Mouse (Mus musculus): ENCODE results near the gene Ncapg2. TPM values are rescaled to one million over a fixed set of nuclear protein-coding genes. Genes with fewer than 3 reads are reported as not detected.

The Ncapg2 gene
- polyA plus RNA-seq, 1 experiment from 2014 or later: 37.2 TPM

DNA sequence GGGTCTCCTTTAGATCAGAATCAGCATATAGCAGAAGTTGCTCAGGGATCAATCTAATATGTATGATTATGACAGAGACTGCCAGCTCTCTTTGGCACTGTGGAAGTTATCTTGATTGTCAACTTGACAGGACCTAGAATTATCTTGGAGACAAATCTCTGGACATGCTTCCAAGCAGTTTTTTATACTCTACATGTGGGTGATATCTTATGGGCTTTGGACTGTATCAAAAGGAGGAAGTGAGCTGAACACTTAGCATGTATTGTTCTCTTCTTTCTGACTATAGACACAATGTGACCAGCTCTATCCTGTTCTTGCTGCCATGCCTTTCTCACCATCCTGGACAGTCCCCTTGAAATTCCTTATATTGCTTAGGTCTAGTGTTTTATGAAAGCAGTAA lies 68.6 kb downstream of the Ncapg2 start:
- no peak overlapping the region for H3K4me3 ChIP-seq (ENCODE audit: low read length)

DNA sequence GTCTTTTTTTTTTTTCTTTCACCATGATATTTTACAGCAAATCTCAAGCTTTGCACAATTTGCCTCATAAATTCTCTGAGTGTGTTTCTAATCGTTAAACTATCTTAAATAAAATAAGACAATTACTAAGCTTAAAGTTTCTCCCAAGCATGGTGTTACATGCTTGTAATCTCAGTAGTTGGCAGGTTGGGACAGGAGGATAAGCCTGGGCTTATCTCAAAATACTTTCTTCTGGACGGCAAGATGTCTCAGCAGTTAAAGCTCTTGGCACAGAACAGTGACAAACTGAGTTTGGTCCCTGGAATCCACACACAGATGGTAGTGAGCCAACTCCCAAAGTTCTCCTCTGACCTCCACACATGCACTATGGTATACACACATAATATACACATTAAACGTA lies 69.5 kb downstream of the Ncapg2 start:
- H3K4me2 ChIP-seq (replicated peaks; ENCODE audit: low read depth, low read length): no peak overlapping the region
- H3K4me1 ChIP-seq (ENCODE audit: insufficient read depth, low read length): no peaks in the 10 kb centered on the region
- H3K27me3 ChIP-seq (ENCODE audit: insufficient read depth, low read length): no peaks in the 10 kb centered on the region
- 77% methylated on average over 3 of the region's 3 CpGs for WGBS
- no peak overlapping the region for H3K27ac ChIP-seq (ENCODE audit: low read length)
- H3K4me3 ChIP-seq (ENCODE audit: low read length): no peak overlapping the region
- no peak overlapping the region for H3K9ac ChIP-seq (replicated peaks; ENCODE audit: low read length)
- no peaks in the 10 kb centered on the region for H3K9me3 ChIP-seq (ENCODE audit: low read length)
- no peak for ATAC-seq (ENCODE audit: low FRiP score, low TSS enrichment)
- no peaks in the 10 kb centered on the region for H3K36me3 ChIP-seq (ENCODE audit: insufficient read depth, low read length)

More for the DNA sequence above, 68.6 kb downstream of the Ncapg2 start:
- Histone ChIP-seq H3K4me2 (replicated peaks; ENCODE audit: low read depth, low read length) (no peak overlapping the region), H3K9me3 (ENCODE audit: low read length) (no peaks in the 10 kb centered on the region), H3K27ac (ENCODE audit: low read length) (no peak overlapping the region), H3K9ac (replicated peaks; ENCODE audit: low read length) (no peak overlapping the region), H3K4me1 (ENCODE audit: insufficient read depth, low read length) (no peaks in the 10 kb centered on the region), H3K27me3 (ENCODE audit: insufficient read depth, low read length) (no peaks in the 10 kb centered on the region), H3K36me3 (ENCODE audit: insufficient read depth, low read length) (no peaks in the 10 kb centered on the region)
- ATAC-seq (ENCODE audit: low FRiP score, low TSS enrichment): no peak

DNA sequence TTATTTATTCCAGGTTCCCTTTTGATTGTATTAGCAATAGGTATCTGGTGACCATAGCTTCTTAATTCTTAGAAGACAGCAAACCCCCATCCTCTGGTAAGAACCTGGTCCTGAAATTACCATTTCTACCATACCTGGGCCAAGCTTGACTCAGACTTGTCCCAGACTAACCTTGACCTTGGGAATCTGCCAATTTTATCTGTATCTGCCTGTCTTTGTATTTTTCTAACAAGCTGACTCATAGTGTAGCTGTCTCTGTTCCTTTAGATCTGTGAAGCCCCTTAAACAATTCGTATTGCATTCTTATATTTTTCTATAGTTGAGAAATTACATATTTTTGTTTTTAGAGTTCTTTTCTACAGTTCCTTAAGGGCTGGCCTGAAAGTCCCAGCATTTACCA lies 73.6 kb downstream of the Ncapg2 start:
- H3K4me3 ChIP-seq (ENCODE audit: low read length): no peak overlapping the region
- 63% methylated on average over 1 of the region's 1 CpGs for whole genome bisulfite sequencing
- ATAC-seq (ENCODE audit: low FRiP score, low TSS enrichment): no peak

DNA sequence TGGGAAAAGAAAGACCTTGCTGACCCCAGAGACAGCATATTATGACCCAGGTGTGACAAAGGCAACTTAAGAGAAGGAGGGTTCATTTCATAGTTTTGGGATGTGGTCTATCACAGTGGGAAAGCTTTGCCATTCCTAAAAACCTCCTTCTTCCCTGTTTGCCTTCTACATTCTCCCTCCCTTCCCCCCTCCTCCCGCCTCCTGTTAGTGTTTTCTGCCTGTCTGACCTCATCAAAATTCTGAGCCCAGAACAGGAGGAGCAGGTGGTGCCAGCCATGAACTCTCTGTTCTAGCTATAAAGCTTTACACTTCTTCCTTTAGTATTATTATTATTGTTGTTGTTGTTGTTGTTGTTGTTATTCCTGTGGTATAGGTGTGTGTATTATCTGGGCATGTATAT lies 76.7 kb downstream of the Ncapg2 start:
- no peak overlapping the region for H3K27ac ChIP-seq (ENCODE audit: low read length)
- H3K9me3 ChIP-seq (ENCODE audit: low read length): no peaks in the 10 kb centered on the region
- H3K36me3 ChIP-seq (ENCODE audit: insufficient read depth, low read length): no peaks in the 10 kb centered on the region
- WGBS: 67% methylated on average over 1 of the region's 1 CpGs
- no peak overlapping the region for H3K4me3 ChIP-seq (ENCODE audit: low read length)
- H3K27me3 ChIP-seq (ENCODE audit: insufficient read depth, low read length): peaks cover 7% of the 10 kb centered on the region; the same call in 1 of the 2 replicates
- ATAC-seq (ENCODE audit: low FRiP score, low TSS enrichment): no peak
- H3K9ac ChIP-seq (replicated peaks; ENCODE audit: low read length): no peak overlapping the region
- peaks cover 8% of the 10 kb centered on the region for H3K4me1 ChIP-seq (ENCODE audit: insufficient read depth, low read length)
- no peak overlapping the region for H3K4me2 ChIP-seq (replicated peaks; ENCODE audit: low read depth, low read length)

More for the DNA sequence above, 73.6 kb downstream of the Ncapg2 start:
- Histone ChIP-seq H3K4me1 (ENCODE audit: insufficient read depth, low read length) (no peaks in the 10 kb centered on the region), H3K9me3 (ENCODE audit: low read length) (no peaks in the 10 kb centered on the region), H3K27me3 (ENCODE audit: insufficient read depth, low read length) (no peaks in the 10 kb centered on the region), H3K9ac (replicated peaks; ENCODE audit: low read length) (no peak overlapping the region), H3K4me2 (replicated peaks; ENCODE audit: low read depth, low read length) (no peak overlapping the region), H3K27ac (ENCODE audit: low read length) (no peak overlapping the region), H3K36me3 (ENCODE audit: insufficient read depth, low read length) (no peaks in the 10 kb centered on the region)

DNA sequence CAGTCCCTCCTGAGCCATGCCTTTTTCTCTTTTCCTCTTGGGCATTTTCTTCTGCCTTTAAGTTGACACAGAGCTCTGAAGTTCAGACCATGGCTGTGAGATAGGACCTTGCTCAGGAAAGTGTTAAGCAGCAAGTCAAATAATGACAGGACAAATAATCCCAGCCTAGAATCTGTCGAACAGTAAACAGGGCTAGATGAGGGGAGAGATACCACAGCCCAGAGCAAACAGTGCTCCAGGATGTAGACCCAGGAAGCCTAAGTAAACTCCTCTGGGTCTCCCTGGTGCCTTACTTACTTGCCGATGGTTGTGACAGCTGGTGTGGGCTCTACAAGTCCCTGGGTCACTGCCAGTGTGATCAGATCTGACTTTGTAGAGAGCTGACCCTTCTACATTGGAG lies 78.4 kb downstream of the Ncapg2 start:
- H3K4me1 ChIP-seq (ENCODE audit: insufficient read depth, low read length): peaks cover 8% of the 10 kb centered on the region
- H3K4me2 ChIP-seq (replicated peaks; ENCODE audit: low read depth, low read length): no peak overlapping the region
- 56% methylated on average over 2 of the region's 2 CpGs for WGBS
- no peaks in the 10 kb centered on the region for H3K9me3 ChIP-seq (ENCODE audit: low read length)
- H3K27ac ChIP-seq (ENCODE audit: low read length): no peak overlapping the region
- no peak overlapping the region for H3K4me3 ChIP-seq (ENCODE audit: low read length)
- no peak for ATAC-seq (ENCODE audit: low FRiP score, low TSS enrichment)
- no peak overlapping the region for H3K9ac ChIP-seq (replicated peaks; ENCODE audit: low read length)
- no peaks in the 10 kb centered on the region for H3K36me3 ChIP-seq (ENCODE audit: insufficient read depth, low read length)
- peaks cover 10% of the 10 kb centered on the region for H3K27me3 ChIP-seq (ENCODE audit: insufficient read depth, low read length)

DNA sequence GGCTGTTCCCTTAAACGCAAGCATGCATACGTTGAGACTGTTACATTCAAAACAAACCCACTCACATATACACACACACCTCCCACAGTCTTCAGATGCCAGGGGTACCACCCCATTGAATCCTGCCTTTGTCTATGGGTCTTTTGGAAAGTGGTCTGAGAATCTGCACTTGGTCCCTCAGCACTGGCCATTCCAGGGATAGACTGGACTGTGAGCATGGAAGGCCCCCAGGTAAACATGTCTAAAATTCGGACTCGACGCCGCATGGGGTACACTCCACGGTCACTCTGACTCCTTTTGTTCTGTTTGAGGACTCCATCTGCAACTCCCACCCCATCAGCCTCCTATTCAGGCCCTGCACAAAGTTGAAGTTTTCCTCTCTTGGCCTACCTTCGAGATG lies 79.8 kb downstream of the Ncapg2 start:
- no peak overlapping the region for H3K27ac ChIP-seq (ENCODE audit: low read length)
- peaks cover 8% of the 10 kb centered on the region for H3K4me1 ChIP-seq (ENCODE audit: insufficient read depth, low read length)
- H3K9me3 ChIP-seq (ENCODE audit: low read length): no peaks in the 10 kb centered on the region
- no peak overlapping the region for H3K9ac ChIP-seq (replicated peaks; ENCODE audit: low read length)
- peaks cover 10% of the 10 kb centered on the region for H3K27me3 ChIP-seq (ENCODE audit: insufficient read depth, low read length)
- no peaks in the 10 kb centered on the region for H3K36me3 ChIP-seq (ENCODE audit: insufficient read depth, low read length)
- H3K4me2 ChIP-seq (replicated peaks; ENCODE audit: low read depth, low read length): peak overlapping the region; percentile 99; the same call in 1 of the 2 replicates
- 0 out of 2 replicates have a peak, but pooled peaks have one; percentile 13 for ATAC-seq (ENCODE audit: low FRiP score, low TSS enrichment)
- WGBS: 81% methylated on average over 8 of the region's 8 CpGs
- no peak overlapping the region for H3K4me3 ChIP-seq (ENCODE audit: low read length)

DNA sequence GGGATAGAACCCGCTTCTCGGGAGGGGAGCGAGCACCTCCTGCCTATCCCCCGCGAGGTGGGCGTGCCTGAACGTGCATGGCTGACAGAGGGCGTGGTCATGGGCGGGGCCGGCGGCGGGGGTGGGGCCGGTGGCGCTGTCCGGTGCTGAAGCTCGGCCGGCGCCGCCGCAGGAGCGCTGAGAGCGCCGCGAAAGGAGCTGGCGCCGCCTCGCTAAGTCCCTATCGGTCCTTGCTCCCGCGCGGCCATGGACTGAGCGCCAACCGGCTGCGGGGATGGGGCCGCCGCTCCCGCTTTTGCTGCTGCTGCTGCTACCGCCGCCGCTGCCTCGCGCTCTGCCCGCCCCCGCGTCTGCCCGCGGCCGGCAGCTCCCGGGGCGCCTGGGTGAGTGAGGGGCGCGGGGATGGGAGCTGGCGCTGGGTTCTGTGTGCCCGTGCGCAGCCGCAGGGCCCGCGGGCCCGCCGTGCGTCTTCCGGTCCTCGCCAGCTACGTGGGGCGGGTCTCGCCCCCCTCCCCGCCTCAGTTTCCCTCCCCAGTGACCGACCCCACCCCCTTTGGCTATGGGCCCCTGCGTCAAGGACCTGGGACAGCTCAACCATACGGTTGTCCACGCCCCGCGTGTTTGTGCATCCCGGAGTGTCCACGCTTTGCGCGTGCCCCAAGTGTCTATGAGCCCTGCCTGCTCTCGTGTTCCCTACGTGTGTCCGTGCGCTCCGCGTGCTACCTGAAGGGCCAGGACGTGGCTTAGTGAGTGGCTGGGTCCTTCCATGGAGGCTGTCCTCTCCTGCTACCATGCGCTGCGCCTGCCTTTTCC lies 80.6 kb downstream of the Ncapg2 start, which contains the start of gene Ptprn2:
Gene Ptprn2 (plus strand): TSS at position 130 of the 813 bp plus-strand sequence.
- peak within 1 kb of the TSS; percentile 99 for H3K4me2 ChIP-seq (replicated peaks; ENCODE audit: low read depth, low read length)
- H3K9me3 ChIP-seq (ENCODE audit: low read length): no peaks in the 10 kb centered on the region
- no peak within 1 kb of the TSS for H3K27ac ChIP-seq (ENCODE audit: low read length)
- peaks cover 8% of the 10 kb centered on the region for H3K4me1 ChIP-seq (ENCODE audit: insufficient read depth, low read length)
- peak; percentile 99 for ATAC-seq (ENCODE audit: low FRiP score, low TSS enrichment)
- peak within 1 kb of the TSS; percentile 55 for H3K4me3 ChIP-seq (ENCODE audit: low read length)
- peaks cover 10% of the 10 kb centered on the region for H3K27me3 ChIP-seq (ENCODE audit: insufficient read depth, low read length)
- H3K9ac ChIP-seq (replicated peaks; ENCODE audit: low read length): no peak within 1 kb of the TSS
- under 1% methylated on average over 84 of the region's 86 CpGs for WGBS
- no peaks in the 10 kb centered on the region for H3K36me3 ChIP-seq (ENCODE audit: insufficient read depth, low read length)

DNA sequence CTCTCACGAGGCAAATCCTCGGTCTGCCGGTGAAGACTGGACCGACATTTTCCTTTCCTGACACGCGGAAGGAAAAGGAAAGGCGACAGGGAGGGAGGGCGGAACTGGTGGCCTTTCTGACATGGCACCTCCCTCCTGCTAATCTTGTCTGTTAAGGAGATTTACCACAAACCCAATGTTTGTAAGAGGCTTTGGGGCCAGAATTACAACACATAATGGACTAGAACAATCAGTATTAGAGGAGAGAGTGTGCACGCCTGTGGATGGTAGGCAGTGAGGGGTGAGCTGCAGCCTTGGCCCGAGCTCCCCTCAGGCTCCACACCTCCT lies 81.2 kb downstream of the Ncapg2 start:
- no peak overlapping the region for H3K9ac ChIP-seq (replicated peaks; ENCODE audit: low read length)
- H3K27ac ChIP-seq (ENCODE audit: low read length): no peak overlapping the region
- peaks cover 10% of the 10 kb centered on the region for H3K27me3 ChIP-seq (ENCODE audit: insufficient read depth, low read length)
- H3K4me1 ChIP-seq (ENCODE audit: insufficient read depth, low read length): peaks cover 8% of the 10 kb centered on the region
- H3K36me3 ChIP-seq (ENCODE audit: insufficient read depth, low read length): no peaks in the 10 kb centered on the region
- 3% methylated on average over 10 of the region's 10 CpGs for WGBS
- H3K4me2 ChIP-seq (replicated peaks; ENCODE audit: low read depth, low read length): peak overlapping the region; percentile 99
- no peak for ATAC-seq (ENCODE audit: low FRiP score, low TSS enrichment)
- no peaks in the 10 kb centered on the region for H3K9me3 ChIP-seq (ENCODE audit: low read length)
- peak overlapping the region; percentile 55 for H3K4me3 ChIP-seq (ENCODE audit: low read length)

DNA sequence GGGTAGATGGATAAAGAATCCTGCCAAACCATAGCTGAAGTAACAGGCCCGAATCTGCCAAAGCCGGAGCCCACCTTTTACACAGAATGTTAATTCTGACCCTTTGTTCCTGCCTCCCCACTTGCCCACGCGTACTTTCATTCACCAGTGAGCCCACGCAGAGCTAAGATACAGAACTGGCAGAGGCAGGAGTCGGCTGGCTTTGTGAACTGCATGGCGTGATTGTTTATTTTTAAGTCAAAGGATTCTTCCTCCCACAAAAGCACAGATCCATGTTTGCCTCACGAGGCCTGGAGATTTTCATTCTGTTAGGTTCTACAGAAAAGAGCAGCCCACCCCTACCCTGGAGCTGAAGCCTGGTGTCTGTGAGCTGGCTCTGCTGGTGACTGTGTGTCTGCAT lies 83.6 kb downstream of the Ncapg2 start:
- no peak for ATAC-seq (ENCODE audit: low FRiP score, low TSS enrichment)
- Histone ChIP-seq H3K4me2 (replicated peaks; ENCODE audit: low read depth, low read length) (no peak overlapping the region), H3K27ac (ENCODE audit: low read length) (no peak overlapping the region), H3K4me1 (ENCODE audit: insufficient read depth, low read length) (peaks cover 8% of the 10 kb centered on the region), H3K4me3 (ENCODE audit: low read length) (no peak overlapping the region), H3K36me3 (ENCODE audit: insufficient read depth, low read length) (no peaks in the 10 kb centered on the region), H3K27me3 (ENCODE audit: insufficient read depth, low read length) (peaks cover 10% of the 10 kb centered on the region), H3K9ac (replicated peaks; ENCODE audit: low read length) (no peak overlapping the region), H3K9me3 (ENCODE audit: low read length) (no peaks in the 10 kb centered on the region)
- 64% methylated on average over 8 of the region's 8 CpGs for WGBS

DNA sequence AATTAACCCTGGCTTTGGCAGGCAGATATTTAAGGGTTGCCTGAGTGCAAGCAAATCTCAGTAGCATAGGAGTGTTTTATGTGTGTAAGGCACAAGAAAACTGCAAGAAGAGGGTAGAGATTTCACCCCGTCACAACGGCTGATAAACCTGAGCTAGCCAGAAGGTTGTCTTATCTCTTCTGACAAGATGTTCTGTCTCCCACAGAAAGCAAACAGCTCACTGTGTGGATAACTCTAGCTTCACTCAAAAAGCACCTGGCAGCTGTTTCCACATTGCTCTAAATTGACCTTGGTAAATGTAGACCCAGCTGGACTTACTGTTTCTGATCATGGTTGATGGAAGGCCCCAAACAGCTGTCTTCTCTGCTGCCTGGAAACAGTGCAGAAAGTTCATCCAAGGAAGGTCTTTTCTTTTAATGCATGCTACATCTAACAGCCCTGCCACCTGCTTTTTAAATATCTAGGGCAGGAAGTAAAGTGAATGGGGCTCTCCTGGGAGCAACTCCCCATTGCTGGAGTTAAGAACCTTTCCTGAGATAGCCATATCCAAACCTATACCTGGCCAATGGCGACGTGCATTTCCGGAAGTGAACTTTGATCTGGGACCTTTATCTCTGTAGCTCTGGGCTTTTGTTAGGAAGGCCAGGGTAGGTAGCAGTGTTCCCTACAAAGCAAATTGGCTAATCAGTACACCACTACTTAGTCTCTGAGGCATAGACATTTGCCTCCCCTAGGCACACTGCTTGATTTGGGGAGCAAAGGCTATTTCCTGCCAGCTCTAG lies 85.6 kb downstream of the Ncapg2 start:
- 86% methylated on average over 5 of the region's 5 CpGs for WGBS
- H3K4me1 ChIP-seq (ENCODE audit: insufficient read depth, low read length): peaks cover 8% of the 10 kb centered on the region
- H3K4me2 ChIP-seq (replicated peaks; ENCODE audit: low read depth, low read length): no peak overlapping the region
- H3K27me3 ChIP-seq (ENCODE audit: insufficient read depth, low read length): peaks cover 10% of the 10 kb centered on the region
- no peak overlapping the region for H3K27ac ChIP-seq (ENCODE audit: low read length)
- H3K4me3 ChIP-seq (ENCODE audit: low read length): no peak overlapping the region
- no peaks in the 10 kb centered on the region for H3K36me3 ChIP-seq (ENCODE audit: insufficient read depth, low read length)
- no peaks in the 10 kb centered on the region for H3K9me3 ChIP-seq (ENCODE audit: low read length)
- no peak for ATAC-seq (ENCODE audit: low FRiP score, low TSS enrichment)
- H3K9ac ChIP-seq (replicated peaks; ENCODE audit: low read length): no peak overlapping the region
